Mouse (Mus musculus): ENCODE measurements at regions not wholly inside any gene's neighbourhood (a gene's known extent, or its start where the extent isn't known, plus 50 kb on each side); places are given as distances from the start of the nearest gene placed in this dataset.

- TF ChIP-seq POLR2A (IDR thresholded peaks at IDR 0.05; ENCODE audit: insufficient read depth, low read depth, low read length) (no peak), CTCF (IDR thresholded peaks at IDR 0.05) (no peak)
These were observed 130.8 kb upstream of the Fbxo11 start for GRCm38 (mm10) chr17:88195893-88196292.
